Comparison of ENCODE assay signal across 23 mouse cellular contexts in genomic region chr1:132647958-132648357, GRCm38 (mm10).
DNase-seq lines count a peak whose midpoint lies in the region; ATAC-seq and TF ChIP-seq lines count a peak whose summit lies in the region.
"Had no signal": no experiment of that assay in that cellular context is flagged by ENCODE, and none has a peak within 500 bp of the region (broad histone marks: within the 10 kb centered on the region; RNA-seq: fewer than 3 reads in every experiment).

No protein-coding gene starts in this region.

- no peaks in the 10 kb centered on the region for H3K9me3 ChIP-seq in embryonic facial prominence, embryonic 11.5 days (replicated peaks; ENCODE audit: control insufficient read depth, low read length)
- H3K9me3 ChIP-seq in embryonic facial prominence, embryonic 10.5 days: no peaks in the 10 kb centered on the region
- H3K9me3 ChIP-seq in kidney, embryonic 14.5 days (ENCODE audit: control insufficient read depth, low read length): no peaks in the 10 kb centered on the region
- H3K9me3 ChIP-seq: embryonic facial prominence, embryonic 15.5 days; heart, embryonic 12.5 days; hindbrain, embryonic 13.5 days; megakaryocyte, embryonic 14.5 days; midbrain, embryonic 15.5 days had no signal

- H3K9ac ChIP-seq in embryonic facial prominence, embryonic 11.5 days (replicated peaks; ENCODE audit: low read length): no peak overlapping the region
- H3K9ac ChIP-seq in kidney, embryonic 14.5 days (ENCODE audit: low read depth, low read length): no peak overlapping the region
- H3K9ac ChIP-seq: embryonic facial prominence, embryonic 15.5 days; heart, embryonic 12.5 days; hindbrain, embryonic 13.5 days; liver, embryonic 14.5 days; midbrain, embryonic 15.5 days had no signal

- peak; percentile 12 for DNase-seq in embryonic facial prominence, embryonic 11.5 days (ENCODE audit: low spot score)
- DNase-seq in embryonic facial prominence, embryonic 10.5 days (ENCODE audit: low spot score): no peak
- peak; percentile 80 for DNase-seq in kidney, adult 2 months
- DNase-seq in spleen, postnatal 36 days (ENCODE audit: low spot score in 2 of 2): peak; percentile 3
- no peak for DNase-seq in spleen, adult 18-20 months
- DNase-seq in yolk sac, embryonic 10.5 days (ENCODE audit: low spot score): peak; percentile 66
- no peak for DNase-seq in adipocyte (ENCODE audit: low spot score)
- DNase-seq: cerebellum, adult 9-10 months; gastrocnemius, postnatal 10 days; heart, adult 11 months; heart, postnatal 14 days; left cerebral cortex, postnatal 4 days; lung, postnatal 10 days; thymus, adult 2 months had no signal

- TF ChIP-seq POLR2A in kidney, adult 2 months (IDR thresholded peaks at IDR 0.05; ENCODE audit: low read depth, low read length): no peak

- no peaks in the 10 kb centered on the region for H3K36me3 ChIP-seq in embryonic facial prominence, embryonic 11.5 days (replicated peaks; ENCODE audit: control insufficient read depth, insufficient read depth, low read depth, low read length)
- H3K36me3 ChIP-seq in embryonic facial prominence, embryonic 10.5 days (replicated peaks): no peaks in the 10 kb centered on the region
- no peaks in the 10 kb centered on the region for H3K36me3 ChIP-seq in kidney, adult 2 months (ENCODE audit: control insufficient read depth, insufficient read depth, low read length)
- H3K36me3 ChIP-seq in kidney, embryonic 14.5 days (ENCODE audit: control insufficient read depth, insufficient read depth, low read length): no peaks in the 10 kb centered on the region
- H3K36me3 ChIP-seq: embryonic facial prominence, embryonic 15.5 days; heart, embryonic 12.5 days; hindbrain, embryonic 13.5 days; midbrain, embryonic 15.5 days had no signal

- no peak for TF ChIP-seq CTCF in kidney, adult 2 months (conservative IDR thresholded peaks at IDR 0.05; ENCODE audit: insufficient read depth, insufficient read length, low read depth, low read length)

- H3K4me1 ChIP-seq in embryonic facial prominence, embryonic 11.5 days (ENCODE audit: control insufficient read depth, insufficient read depth, low read length): no peaks in the 10 kb centered on the region
- H3K4me1 ChIP-seq in embryonic facial prominence, embryonic 10.5 days: peaks cover 17% of the 10 kb centered on the region
- H3K4me1 ChIP-seq in kidney, adult 2 months (ENCODE audit: control insufficient read depth, insufficient read depth, low read length): peaks cover 5% of the 10 kb centered on the region; the same call in 1 of the 2 replicates
- H3K4me1 ChIP-seq in kidney, embryonic 14.5 days (ENCODE audit: control insufficient read depth, insufficient read depth, low read length): no peaks in the 10 kb centered on the region
- H3K4me1 ChIP-seq: embryonic facial prominence, embryonic 15.5 days; heart, embryonic 12.5 days; megakaryocyte, embryonic 14.5 days had no signal

- no peaks in the 10 kb centered on the region for H3K27me3 ChIP-seq in embryonic facial prominence, embryonic 11.5 days (ENCODE audit: control insufficient read depth, insufficient read depth, low read length)
- no peaks in the 10 kb centered on the region for H3K27me3 ChIP-seq in embryonic facial prominence, embryonic 10.5 days (replicated peaks; ENCODE audit: low read depth, poor library complexity, severe bottlenecking)
- no peaks in the 10 kb centered on the region for H3K27me3 ChIP-seq in kidney, adult 2 months (replicated peaks; ENCODE audit: control insufficient read depth, insufficient read depth, low read length)
- H3K27me3 ChIP-seq in kidney, embryonic 14.5 days (ENCODE audit: control insufficient read depth, insufficient read depth, low read length): no peaks in the 10 kb centered on the region
- H3K27me3 ChIP-seq: embryonic facial prominence, embryonic 15.5 days; hindbrain, embryonic 13.5 days; midbrain, embryonic 15.5 days had no signal

- ATAC-seq in embryonic facial prominence, embryonic 11.5 days (replicated peaks; ENCODE audit: insufficient number of reproducible peaks, low FRiP score, low TSS enrichment, low read depth): no peak
- ATAC-seq in kidney, embryonic 14.5 days (ENCODE audit: low FRiP score, low TSS enrichment): no peak
- ATAC-seq: midbrain, embryonic 15.5 days had no signal

- no peak overlapping the region for H3K4me3 ChIP-seq in embryonic facial prominence, embryonic 11.5 days (ENCODE audit: low read depth, low read length)
- no peak overlapping the region for H3K4me3 ChIP-seq in embryonic facial prominence, embryonic 10.5 days
- H3K4me3 ChIP-seq in kidney, adult 2 months (ENCODE audit: insufficient read depth, low read depth, low read length): no peak overlapping the region
- H3K4me3 ChIP-seq in kidney, embryonic 14.5 days (ENCODE audit: low read length): no peak overlapping the region
- H3K4me3 ChIP-seq: embryonic facial prominence, embryonic 15.5 days; heart, embryonic 12.5 days; hindbrain, embryonic 13.5 days; left cerebral cortex, adult 2 months; megakaryocyte, embryonic 14.5 days; midbrain, embryonic 15.5 days; myocyte had no signal

- no peak overlapping the region for H3K4me2 ChIP-seq in embryonic facial prominence, embryonic 11.5 days (ENCODE audit: low read depth, low read length)
- no peak overlapping the region for H3K4me2 ChIP-seq in kidney, embryonic 14.5 days (replicated peaks; ENCODE audit: low read depth, low read length)
- H3K4me2 ChIP-seq: embryonic facial prominence, embryonic 15.5 days; heart, embryonic 12.5 days; hindbrain, embryonic 13.5 days; midbrain, embryonic 15.5 days had no signal

- 79% methylated on average over 6 of the region's 6 CpGs for WGBS in embryonic facial prominence, embryonic 11.5 days
- 74% methylated on average over 6 of the region's 6 CpGs for WGBS in embryonic facial prominence, embryonic 10.5 days
- WGBS in kidney, adult 2 months: 23% methylated on average over 6 of the region's 6 CpGs
- 65% methylated on average over 6 of the region's 6 CpGs for WGBS in kidney, embryonic 14.5 days

- H3K27ac ChIP-seq in embryonic facial prominence, embryonic 11.5 days (replicated peaks; ENCODE audit: low read depth, low read length): no peak overlapping the region
- H3K27ac ChIP-seq in embryonic facial prominence, embryonic 10.5 days (replicated peaks): no peak overlapping the region
- no peak overlapping the region for H3K27ac ChIP-seq in kidney, adult 2 months (ENCODE audit: insufficient read depth, low read depth, low read length)
- H3K27ac ChIP-seq in kidney, embryonic 14.5 days (ENCODE audit: low read depth, low read length): no peak overlapping the region
- H3K27ac ChIP-seq: embryonic facial prominence, embryonic 15.5 days; hindbrain, embryonic 13.5 days; left cerebral cortex, adult 2 months; liver, embryonic 14.5 days; midbrain, embryonic 15.5 days had no signal

Comparison
In these comparisons a context has a peak if more than half of its experiments do, and no peak if none do; other contexts are left out.
1. DNase-seq: peak in embryonic facial prominence, embryonic 11.5 days (single experiment), kidney, adult 2 months (single experiment), spleen, postnatal 36 days (2 of 2) and yolk sac, embryonic 10.5 days (single experiment); none in embryonic facial prominence, embryonic 10.5 days (single experiment), spleen, adult 18-20 months (0 of 2) and adipocyte (single experiment).